ENCODE assay signal across 32 mouse cellular contexts in the genomic region with DNA sequence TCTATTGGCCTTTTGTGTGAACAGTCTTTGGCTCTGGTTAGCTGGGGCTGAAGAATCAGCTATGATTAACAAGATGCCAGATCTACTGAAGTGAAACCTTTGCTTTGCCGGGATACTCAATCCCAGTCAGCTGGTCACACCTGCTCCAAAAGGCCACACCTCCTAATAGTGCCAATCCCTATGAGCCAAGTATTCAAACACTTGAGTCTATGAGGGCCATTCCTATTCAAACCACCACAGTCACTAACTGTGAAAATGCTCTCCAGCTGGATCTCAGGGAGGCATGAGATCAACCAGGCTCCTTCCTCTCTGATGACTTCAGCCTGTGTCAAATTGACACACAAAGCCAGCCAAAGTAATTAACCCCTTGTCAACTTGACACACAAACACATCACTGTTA. TPM values are rescaled to one million over a fixed set of nuclear protein-coding genes. Genes with fewer than 3 reads are reported as not detected.
DNase-seq lines count a peak whose midpoint lies in the region; ATAC-seq and TF ChIP-seq lines count a peak whose summit lies in the region.
"Had no signal": no experiment of that assay in that cellular context is flagged by ENCODE, and none has a peak within 500 bp of the region (broad histone marks: within the 10 kb centered on the region; RNA-seq: fewer than 3 reads in every experiment).

No protein-coding gene starts in this region.

- H3K4me3 ChIP-seq in lung, adult 2 months (replicated peaks; ENCODE audit: extremely low read depth, low read depth, low read length) = no peak overlapping the region
- H3K4me3 ChIP-seq in lung, postnatal 0 days (ENCODE audit: low read depth, low read length) = no peak overlapping the region
- H3K4me3 ChIP-seq: embryonic facial prominence, embryonic 10.5 days; embryonic facial prominence, embryonic 13.5 days; erythroblast, embryonic 14.5 days; forebrain, embryonic 12.5 days; gastrocnemius, adult 2 months; heart, embryonic 12.5 days; heart, embryonic 15.5 days; hindbrain, embryonic 10.5 days; hindbrain, embryonic 13.5 days had no signal

- TF ChIP-seq CTCF in lung, adult 2 months (IDR thresholded peaks at IDR 0.05; ENCODE audit: insufficient read depth, low read length) = no peak
- TF ChIP-seq CTCF in lung, postnatal 0 days (IDR thresholded peaks at IDR 0.05) = no peak

- H3K9me3 ChIP-seq in lung, postnatal 0 days (ENCODE audit: low read length) = no peaks in the 10 kb centered on the region
- H3K9me3 ChIP-seq: embryonic facial prominence, embryonic 10.5 days; forebrain, embryonic 12.5 days; G1E; heart, embryonic 15.5 days; hindbrain, embryonic 10.5 days; hindbrain, embryonic 13.5 days had no signal

- TF ChIP-seq POLR2A in lung, adult 2 months (IDR thresholded peaks at IDR 0.05; ENCODE audit: borderline replicate concordance, extremely low read depth, low read depth, low read length) = no peak

- H3K9ac ChIP-seq in lung, postnatal 0 days (replicated peaks; ENCODE audit: low read depth) = no peak overlapping the region
- H3K9ac ChIP-seq: embryonic facial prominence, embryonic 13.5 days; forebrain, embryonic 12.5 days; heart, embryonic 12.5 days; heart, embryonic 15.5 days; hindbrain, embryonic 13.5 days had no signal

- peak; percentile 89 for ATAC-seq in lung, postnatal 0 days
- ATAC-seq in activated CD4-positive, CD25-positive, alpha-beta regulatory T cell, adult 4 months = no peak
- ATAC-seq: forebrain, embryonic 16.5 days; hindbrain, embryonic 16.5 days; Patski had no signal

- peak; percentile 16 for DNase-seq in lung, adult 2 months
- DNase-seq in lung, postnatal 0 days (ENCODE audit: low spot score) = peak; percentile 75
- peak; percentile 70 for DNase-seq in lung, postnatal 25 days (ENCODE audit: low spot score)
- no peak for DNase-seq in frontal cortex, postnatal 25 days (ENCODE audit: low spot score in 2 of 2)
- no peak for DNase-seq in liver
- DNase-seq in heart, adult 11 months = no peak
- DNase-seq: adrenal gland, adult 2 months; adrenal gland, postnatal 14 days; B cell, adult 2 months; cerebellum, adult 11 months; cerebellum, adult 8-10 months; cerebellum, postnatal 10 days; cerebellum, postnatal 36 days; embryo, embryonic 11 days; gastrocnemius, adult 2 months; gastrocnemius, postnatal 14 days; heart, adult 18-20 months; heart, postnatal 36 days had no signal

- no peaks in the 10 kb centered on the region for H3K36me3 ChIP-seq in lung, postnatal 0 days (ENCODE audit: insufficient read depth, low read length)
- H3K36me3 ChIP-seq: embryonic facial prominence, embryonic 10.5 days; embryonic facial prominence, embryonic 13.5 days; forebrain, embryonic 12.5 days; G1E; heart, embryonic 12.5 days; heart, embryonic 15.5 days; hindbrain, embryonic 10.5 days; hindbrain, embryonic 13.5 days had no signal

- no peaks in the 10 kb centered on the region for H3K27me3 ChIP-seq in lung, postnatal 0 days (replicated peaks; ENCODE audit: insufficient read depth, low read length)
- H3K27me3 ChIP-seq: CH12.LX; embryonic facial prominence, embryonic 13.5 days; forebrain, embryonic 12.5 days; heart, embryonic 12.5 days; heart, embryonic 15.5 days; hindbrain, embryonic 13.5 days had no signal

- H3K4me2 ChIP-seq in lung, postnatal 0 days (replicated peaks; ENCODE audit: low read depth, low read length) = no peak overlapping the region
- H3K4me2 ChIP-seq: embryonic facial prominence, embryonic 13.5 days; forebrain, embryonic 12.5 days; heart, embryonic 12.5 days; heart, embryonic 15.5 days; hindbrain, embryonic 13.5 days had no signal

- 50% methylated on average over 1 of the region's 1 CpGs for WGBS in lung, adult 2 months
- 58% methylated on average over 1 of the region's 1 CpGs for WGBS in lung, postnatal 0 days

- no peaks in the 10 kb centered on the region for H3K4me1 ChIP-seq in lung, adult 2 months (ENCODE audit: control insufficient read depth, insufficient read depth, low read length)
- no peaks in the 10 kb centered on the region for H3K4me1 ChIP-seq in lung, postnatal 0 days (ENCODE audit: insufficient read depth, low read depth, low read length)
- H3K4me1 ChIP-seq: embryonic facial prominence, embryonic 10.5 days; embryonic facial prominence, embryonic 13.5 days; forebrain, embryonic 12.5 days; hindbrain, embryonic 10.5 days; hindbrain, embryonic 13.5 days had no signal

- H3K27ac ChIP-seq in lung, postnatal 0 days (ENCODE audit: low read length) = no peak overlapping the region
- H3K27ac ChIP-seq: embryonic facial prominence, embryonic 10.5 days; embryonic facial prominence, embryonic 13.5 days; forebrain, embryonic 12.5 days; gastrocnemius, adult 2 months; heart, embryonic 15.5 days; hindbrain, embryonic 10.5 days; hindbrain, embryonic 13.5 days had no signal

- TF ChIP-seq EP300 in lung, postnatal 0 days (IDR thresholded peaks at IDR 0.05) = peak; percentile 41

RNA-seq across cellular contexts. Expression of a gene that starts 54.8 kb away (rescaled TPM):
- 0.48 and 4.0 TPM in 2 replicates for polyA plus RNA-seq in lung, adult 2 months (2012; rRNA removed)
- polyA plus RNA-seq in lung, postnatal 0 days (2015; fragmentation: Nextera tagmentation; extraction: Ambion mirVana) = 0.05 and 0.16 TPM in 2 replicates
- polyA plus RNA-seq in activated CD4-positive, CD25-positive, alpha-beta regulatory T cell, adult 4 months (2017; shearing (Covaris generic)) = not detected
- polyA plus RNA-seq: erythroblast, embryonic 14.5 days had no signal

Comparison
In these comparisons a context has a peak if more than half of its experiments do, and no peak if none do; other contexts are left out.
1. DNase-seq: peak in lung, adult 2 months (single experiment), lung, postnatal 0 days (single experiment) and lung, postnatal 25 days (single experiment); none in frontal cortex, postnatal 25 days (0 of 2), liver (single experiment) and heart, adult 11 months (single experiment).